Mouse (Mus musculus): Measurements from ENCODE around the gene Rfx3. TPM values are rescaled to one million over a fixed set of nuclear protein-coding genes. Genes with fewer than 3 reads are reported as not detected.

Rfx3 gene
- polyA plus RNA-seq (2014; fragmentation: Nextera tagmentation; extraction: Ambion mirVana) = 28.7 and 31.9 TPM in 2 replicates

DNA sequence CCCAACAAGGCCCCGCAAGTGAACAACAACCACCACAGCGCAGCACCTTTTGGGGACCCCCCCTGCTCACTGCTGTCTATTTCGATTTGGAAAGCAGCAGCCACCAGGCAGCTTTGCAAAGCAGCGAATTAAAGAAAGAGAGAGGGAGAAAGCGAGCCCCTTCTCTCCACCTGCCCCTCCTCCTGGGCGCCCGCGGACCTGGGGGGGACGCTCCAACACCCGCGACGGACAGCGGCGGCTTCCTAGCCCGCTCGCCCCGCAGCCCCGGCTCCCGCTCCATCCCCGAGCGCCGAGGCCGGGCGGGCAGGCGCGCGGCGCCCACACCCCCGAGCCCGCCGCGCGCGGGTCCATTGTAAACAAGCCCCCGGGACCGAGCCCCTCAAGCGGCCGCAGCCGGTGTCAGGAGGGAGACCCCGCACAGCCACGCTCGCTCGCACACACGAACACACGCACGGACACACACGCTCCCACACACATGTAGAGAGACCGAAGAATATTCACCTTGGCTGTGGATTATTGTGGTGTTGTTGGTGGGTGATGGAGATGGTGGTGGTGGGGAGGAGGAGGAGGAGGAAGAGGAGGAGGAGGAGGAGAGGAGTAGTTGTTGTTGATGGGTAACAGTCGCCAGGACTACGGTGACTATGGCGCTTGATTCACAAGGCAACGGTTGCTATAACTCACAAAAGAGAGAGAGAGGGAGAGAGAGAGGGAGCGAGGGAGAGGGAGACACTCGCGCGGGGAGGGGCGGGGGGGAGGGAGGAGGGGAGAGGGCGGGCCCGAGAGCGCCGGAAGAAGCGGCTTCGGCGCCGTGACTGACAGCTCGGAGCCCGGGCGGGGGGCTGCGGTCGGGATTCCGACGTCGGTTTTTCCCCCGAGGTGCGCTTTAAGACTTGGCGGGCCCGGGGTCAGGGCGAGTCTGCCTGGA lies at the start of gene Rfx3:
Rfx3 (minus strand) TSS at position 696 of the 925 bp plus-strand sequence.
- DNase-seq (ENCODE audit: low spot score) (peak; percentile 42), ATAC-seq (ENCODE audit: insufficient read depth, low FRiP score, low TSS enrichment) (peak; percentile 87)
- Histone ChIP-seq H3K36me3 (ENCODE audit: control insufficient read depth, insufficient read depth, low read length) (no peaks in the 10 kb centered on the region), H3K27me3 (ENCODE audit: control insufficient read depth, insufficient read depth, low read length) (no peaks in the 10 kb centered on the region), H3K9me3 (ENCODE audit: control insufficient read depth, low read length) (no peaks in the 10 kb centered on the region), H3K27ac (ENCODE audit: low read depth, low read length) (peak within 1 kb of the TSS; percentile 100), H3K4me3 (ENCODE audit: low read depth, low read length) (peak within 1 kb of the TSS; percentile 96), H3K4me2 (ENCODE audit: low read depth) (peak within 1 kb of the TSS; percentile 72), H3K4me1 (ENCODE audit: control insufficient read depth, insufficient read depth, low read length) (no peaks in the 10 kb centered on the region), H3K9ac (ENCODE audit: low read length) (peak within 1 kb of the TSS; percentile 97)
- 2% methylated on average over 61 of the region's 78 CpGs for WGBS

- ATAC-seq (ENCODE audit: insufficient read depth, low FRiP score, low TSS enrichment) (no peak), DNase-seq (ENCODE audit: low spot score) (no peak)
- WGBS = 80% methylated on average over 1 of the region's 1 CpGs
- Histone ChIP-seq H3K9me3 (ENCODE audit: control insufficient read depth, low read length) (no peaks in the 10 kb centered on the region), H3K9ac (ENCODE audit: low read length) (no peak overlapping the region), H3K36me3 (ENCODE audit: control insufficient read depth, insufficient read depth, low read length) (no peaks in the 10 kb centered on the region), H3K4me1 (ENCODE audit: control insufficient read depth, insufficient read depth, low read length) (no peaks in the 10 kb centered on the region), H3K4me3 (ENCODE audit: low read depth, low read length) (no peak overlapping the region), H3K27me3 (ENCODE audit: control insufficient read depth, insufficient read depth, low read length) (no peaks in the 10 kb centered on the region), H3K4me2 (ENCODE audit: low read depth) (no peak overlapping the region), H3K27ac (ENCODE audit: low read depth, low read length) (no peak overlapping the region)
These were observed 41.1 kb upstream of the Rfx3 start for GRCm38 (mm10) chr19:28052058-28052457.

- no peak for ATAC-seq (ENCODE audit: insufficient read depth, low FRiP score, low TSS enrichment)
- no peak overlapping the region for H3K9ac ChIP-seq (ENCODE audit: low read length)
- H3K4me3 ChIP-seq (ENCODE audit: low read depth, low read length) = no peak overlapping the region
- H3K36me3 ChIP-seq (ENCODE audit: control insufficient read depth, insufficient read depth, low read length) = no peaks in the 10 kb centered on the region
- WGBS = 82% methylated on average over 5 of the region's 5 CpGs
- H3K27ac ChIP-seq (ENCODE audit: low read depth, low read length) = no peak overlapping the region
- no peaks in the 10 kb centered on the region for H3K27me3 ChIP-seq (ENCODE audit: control insufficient read depth, insufficient read depth, low read length)
- H3K9me3 ChIP-seq (ENCODE audit: control insufficient read depth, low read length) = no peaks in the 10 kb centered on the region
- H3K4me2 ChIP-seq (ENCODE audit: low read depth) = no peak overlapping the region
- H3K4me1 ChIP-seq (ENCODE audit: control insufficient read depth, insufficient read depth, low read length) = no peaks in the 10 kb centered on the region
- DNase-seq (ENCODE audit: low spot score) = no peak
These were observed 40.6 kb upstream of the Rfx3 start for GRCm38 (mm10) chr19:28051571-28051970.

DNA sequence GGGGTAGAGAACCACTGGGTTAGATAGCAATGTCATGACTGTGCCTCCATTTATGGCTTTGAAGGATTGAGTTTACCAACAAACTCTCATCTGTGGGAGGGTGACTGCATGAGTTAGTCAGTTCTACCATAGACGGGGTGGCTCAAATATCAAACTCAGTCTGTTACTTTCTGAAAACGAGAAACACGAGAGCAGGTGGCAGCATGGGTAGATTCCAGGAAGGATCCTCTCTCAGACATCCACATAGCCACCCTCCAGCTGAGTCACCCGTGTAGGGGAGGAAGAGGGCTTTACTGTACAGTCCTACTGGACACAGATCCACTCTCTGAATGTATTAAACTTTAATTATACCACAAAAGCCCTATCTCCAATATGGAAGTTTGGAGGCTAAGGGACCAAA lies 38.3 kb upstream of the Rfx3 start:
- no peak for DNase-seq (ENCODE audit: low spot score)
- 88% methylated on average over 4 of the region's 4 CpGs for WGBS
- H3K4me3 ChIP-seq (ENCODE audit: low read depth, low read length) = no peak overlapping the region

GRCm38 (mm10) chr19:28046806-28047205 lies 35.8 kb upstream of the Rfx3 start:
- Histone ChIP-seq H3K27me3 (ENCODE audit: control insufficient read depth, insufficient read depth, low read length) (no peaks in the 10 kb centered on the region), H3K9me3 (ENCODE audit: control insufficient read depth, low read length) (no peaks in the 10 kb centered on the region), H3K9ac (ENCODE audit: low read length) (no peak overlapping the region), H3K4me2 (ENCODE audit: low read depth) (no peak overlapping the region), H3K4me3 (ENCODE audit: low read depth, low read length) (no peak overlapping the region), H3K36me3 (ENCODE audit: control insufficient read depth, insufficient read depth, low read length) (no peaks in the 10 kb centered on the region), H3K27ac (ENCODE audit: low read depth, low read length) (no peak overlapping the region), H3K4me1 (ENCODE audit: control insufficient read depth, insufficient read depth, low read length) (no peaks in the 10 kb centered on the region)
- WGBS = 88% methylated on average over 5 of the region's 5 CpGs
- ATAC-seq (ENCODE audit: insufficient read depth, low FRiP score, low TSS enrichment) = no peak
- DNase-seq (ENCODE audit: low spot score) = no peak

More for the DNA sequence above, 38.3 kb upstream of the Rfx3 start:
- no peak for ATAC-seq (ENCODE audit: insufficient read depth, low FRiP score, low TSS enrichment)
- H3K9ac ChIP-seq (ENCODE audit: low read length) = no peak overlapping the region
- H3K27ac ChIP-seq (ENCODE audit: low read depth, low read length) = no peak overlapping the region
- H3K4me1 ChIP-seq (ENCODE audit: control insufficient read depth, insufficient read depth, low read length) = no peaks in the 10 kb centered on the region
- H3K27me3 ChIP-seq (ENCODE audit: control insufficient read depth, insufficient read depth, low read length) = no peaks in the 10 kb centered on the region
- no peaks in the 10 kb centered on the region for H3K9me3 ChIP-seq (ENCODE audit: control insufficient read depth, low read length)
- H3K4me2 ChIP-seq (ENCODE audit: low read depth) = no peak overlapping the region
- H3K36me3 ChIP-seq (ENCODE audit: control insufficient read depth, insufficient read depth, low read length) = no peaks in the 10 kb centered on the region

DNA sequence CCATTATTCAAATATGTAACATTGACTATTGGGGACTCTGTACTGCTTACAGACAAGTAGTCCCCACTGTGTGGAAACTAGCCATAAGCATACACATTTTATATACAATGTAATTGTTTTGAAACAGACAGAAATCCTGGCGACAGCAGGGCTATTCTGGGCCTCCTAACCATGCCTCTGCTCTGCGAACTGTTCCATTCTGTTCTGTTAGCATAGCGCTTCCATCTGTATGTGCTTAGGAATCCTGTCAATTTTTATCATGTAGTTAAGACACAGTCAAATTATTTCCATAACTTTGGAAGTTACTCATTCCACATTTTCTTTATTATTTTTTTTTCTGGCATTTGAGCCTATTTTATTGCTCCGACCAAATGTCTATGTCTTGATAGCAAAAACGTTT lies 34.0 kb upstream of the Rfx3 start:
- WGBS = 86% methylated on average over 5 of the region's 5 CpGs
- H3K4me1 ChIP-seq (ENCODE audit: control insufficient read depth, insufficient read depth, low read length) = no peaks in the 10 kb centered on the region
- no peak for ATAC-seq (ENCODE audit: insufficient read depth, low FRiP score, low TSS enrichment)
- DNase-seq (ENCODE audit: low spot score) = no peak
- H3K9ac ChIP-seq (ENCODE audit: low read length) = no peak overlapping the region
- no peaks in the 10 kb centered on the region for H3K27me3 ChIP-seq (ENCODE audit: control insufficient read depth, insufficient read depth, low read length)
- no peak overlapping the region for H3K4me3 ChIP-seq (ENCODE audit: low read depth, low read length)
- no peak overlapping the region for H3K4me2 ChIP-seq (ENCODE audit: low read depth)
- no peak overlapping the region for H3K27ac ChIP-seq (ENCODE audit: low read depth, low read length)
- no peaks in the 10 kb centered on the region for H3K9me3 ChIP-seq (ENCODE audit: control insufficient read depth, low read length)
- no peaks in the 10 kb centered on the region for H3K36me3 ChIP-seq (ENCODE audit: control insufficient read depth, insufficient read depth, low read length)

DNA sequence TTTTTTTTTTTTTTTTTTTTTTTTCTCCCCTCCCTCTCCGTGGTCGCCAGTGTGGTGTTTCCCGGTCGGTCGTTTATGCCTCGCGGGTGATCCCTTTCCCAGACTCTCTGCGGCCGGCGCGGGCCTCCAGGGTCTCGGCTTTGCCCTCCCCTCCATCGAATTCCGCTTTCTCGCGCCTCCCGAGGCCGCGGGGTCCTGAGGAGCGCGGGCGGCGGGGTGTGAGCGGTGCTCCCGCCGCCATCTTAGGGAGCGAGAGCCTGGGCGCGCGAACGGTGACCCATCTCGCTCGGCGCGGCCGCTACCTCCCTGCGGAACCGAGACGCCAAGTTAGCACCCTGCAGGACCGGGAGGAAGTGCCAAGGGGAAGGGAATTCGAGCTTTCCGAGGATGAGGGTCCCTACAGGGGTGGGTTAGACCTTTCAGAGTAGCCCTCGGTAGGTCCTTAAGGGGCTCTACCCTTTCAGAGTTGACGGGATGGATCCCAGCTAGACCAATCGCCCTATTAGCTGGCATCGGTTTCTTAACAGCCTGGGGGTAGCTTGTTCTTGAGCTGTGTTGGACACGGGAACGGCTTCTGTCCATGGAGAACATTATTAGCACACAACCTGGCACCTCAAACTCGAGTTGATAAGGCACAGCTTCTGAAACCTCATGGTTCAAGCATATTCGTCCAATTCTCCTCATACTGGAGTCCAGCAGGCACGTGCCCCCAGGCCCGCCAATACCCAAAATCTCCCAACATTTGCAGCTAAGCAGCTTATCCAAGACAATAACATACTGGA lies 943 bp upstream of the Rfx3 start:
- peak overlapping the region; percentile 97 for H3K9ac ChIP-seq (ENCODE audit: low read length)
- under 1% methylated on average over 50 of the region's 52 CpGs for WGBS
- no peaks in the 10 kb centered on the region for H3K4me1 ChIP-seq (ENCODE audit: control insufficient read depth, insufficient read depth, low read length)
- peak overlapping the region; percentile 72 for H3K4me2 ChIP-seq (ENCODE audit: low read depth)
- H3K4me3 ChIP-seq (ENCODE audit: low read depth, low read length) = peak overlapping the region; percentile 96
- peak overlapping the region; percentile 100 for H3K27ac ChIP-seq (ENCODE audit: low read depth, low read length)
- H3K9me3 ChIP-seq (ENCODE audit: control insufficient read depth, low read length) = no peaks in the 10 kb centered on the region
- H3K36me3 ChIP-seq (ENCODE audit: control insufficient read depth, insufficient read depth, low read length) = no peaks in the 10 kb centered on the region
- no peaks in the 10 kb centered on the region for H3K27me3 ChIP-seq (ENCODE audit: control insufficient read depth, insufficient read depth, low read length)
- peak; percentile 53 for ATAC-seq (ENCODE audit: insufficient read depth, low FRiP score, low TSS enrichment)
- peak; percentile 85 for DNase-seq (ENCODE audit: low spot score)

DNA sequence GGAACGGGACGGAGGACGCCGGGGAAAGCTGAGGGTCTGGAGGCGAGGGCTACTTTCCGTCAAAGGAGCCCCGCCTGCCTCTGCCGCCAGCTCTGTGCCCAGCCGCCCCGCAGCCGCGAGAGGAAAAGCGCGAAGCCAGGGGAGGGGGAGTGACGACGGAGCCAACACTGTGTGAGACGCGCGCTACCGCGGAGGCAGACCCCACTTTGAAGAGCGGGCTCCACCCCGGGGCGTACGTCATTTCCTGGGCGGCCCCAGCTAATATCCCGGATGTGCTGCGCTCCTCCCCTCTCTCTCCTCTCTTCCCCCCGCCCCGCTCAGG lies 391 bp upstream of the Rfx3 start:
- H3K4me1 ChIP-seq (ENCODE audit: control insufficient read depth, insufficient read depth, low read length) = no peaks in the 10 kb centered on the region
- 0% methylated on average over 24 of the region's 30 CpGs for WGBS
- H3K36me3 ChIP-seq (ENCODE audit: control insufficient read depth, insufficient read depth, low read length) = no peaks in the 10 kb centered on the region
- peak overlapping the region; percentile 100 for H3K27ac ChIP-seq (ENCODE audit: low read depth, low read length)
- H3K4me3 ChIP-seq (ENCODE audit: low read depth, low read length) = peak overlapping the region; percentile 96
- H3K27me3 ChIP-seq (ENCODE audit: control insufficient read depth, insufficient read depth, low read length) = no peaks in the 10 kb centered on the region
- H3K9ac ChIP-seq (ENCODE audit: low read length) = peak overlapping the region; percentile 97
- ATAC-seq (ENCODE audit: insufficient read depth, low FRiP score, low TSS enrichment) (peak; percentile 98), DNase-seq (ENCODE audit: low spot score) (peak; percentile 96)
- H3K9me3 ChIP-seq (ENCODE audit: control insufficient read depth, low read length) = no peaks in the 10 kb centered on the region
- H3K4me2 ChIP-seq (ENCODE audit: low read depth) = peak overlapping the region; percentile 72
